Mouse (Mus musculus) right cerebral cortex, postnatal 25 days (tissue): ENCODE data around the gene Gm867.

Experiments
- DNase-seq: peaks from one replicate; pipeline ENCODE4 v3.0.0; 2022

Gm867 gene

DNA sequence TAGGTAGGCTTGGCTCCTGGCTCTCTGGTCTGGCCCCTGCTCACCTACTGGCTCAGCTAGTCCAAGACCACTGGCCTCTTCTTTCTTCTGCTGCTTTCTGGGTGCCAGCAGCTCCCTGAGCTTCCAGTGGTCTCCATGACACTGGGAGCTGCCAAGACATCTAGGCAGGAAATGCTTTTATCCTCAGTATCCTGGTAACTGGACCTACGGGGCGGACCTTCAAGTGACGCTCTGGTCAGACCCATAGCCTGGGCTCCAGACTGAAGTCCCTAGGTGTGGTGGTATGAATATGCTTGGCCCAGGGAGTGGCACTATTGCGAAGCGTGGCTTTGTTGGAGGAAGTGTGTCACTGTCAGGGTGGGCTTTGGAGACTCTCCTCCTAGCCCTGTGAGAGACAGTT lies at the start of gene Gm867:
Gene Gm867 (minus strand): TSS at position 153 of the 400 bp plus-strand sequence.
- DNase-seq = no peak

GRCm38 (mm10) chr10:75979432-75979831 lies 39.0 kb upstream of the Gm867 start:
- DNase-seq = peak; percentile 11

DNA sequence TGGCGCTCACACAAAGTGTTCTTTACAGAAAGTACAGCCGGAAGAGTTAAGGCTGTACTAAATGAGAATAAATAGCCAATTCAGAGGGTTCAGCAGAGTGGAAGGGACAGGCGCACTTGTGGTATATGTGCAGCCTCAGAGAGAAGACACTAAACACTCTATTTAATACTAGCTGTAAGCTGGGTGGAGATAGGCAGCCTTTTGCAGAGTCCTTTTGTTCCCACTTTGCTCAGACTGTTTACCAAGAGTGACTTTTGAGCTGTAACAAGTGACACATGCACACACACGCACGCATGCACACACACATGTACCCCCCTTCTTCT lies 38.3 kb upstream of the Gm867 start:
- DNase-seq = no peak

GRCm38 (mm10) chr10:75978119-75978834 lies 37.8 kb upstream of the Gm867 start:
- no peak for DNase-seq

DNA sequence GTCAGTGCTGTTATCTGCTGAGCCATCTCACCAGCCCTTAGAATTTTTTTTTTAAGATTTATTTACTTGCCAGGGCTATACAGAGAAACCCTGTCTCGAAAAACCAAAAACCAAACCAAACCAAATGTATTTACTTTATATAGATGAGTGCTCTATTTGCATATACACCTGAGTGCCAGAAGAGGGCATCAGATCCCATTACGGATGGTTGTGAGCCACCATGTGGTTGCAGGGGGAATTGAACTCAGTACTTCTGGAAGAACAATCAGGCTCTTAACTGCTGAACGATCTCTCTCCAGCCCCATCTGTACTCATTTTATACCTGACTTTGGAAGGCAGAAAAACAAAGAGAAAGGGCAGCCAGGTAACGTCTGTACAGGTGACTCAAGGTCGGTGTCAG lies 34.7 kb upstream of the Gm867 start:
- DNase-seq = no peak

GRCm38 (mm10) chr10:75973846-75974245 lies 33.4 kb upstream of the Gm867 start:
- DNase-seq = no peak

- DNase-seq = no peak
Observed at GRCm38 (mm10) chr10:75954381-75954811, 13.9 kb upstream of the Gm867 start, which contains the start of gene Gm5134. Gene Gm5134 (plus strand): TSS chr10:75954514.

- DNase-seq = no peak
Observed at GRCm38 (mm10) chr10:75951424-75952050, 11.1 kb upstream of the Gm867 start.

DNA sequence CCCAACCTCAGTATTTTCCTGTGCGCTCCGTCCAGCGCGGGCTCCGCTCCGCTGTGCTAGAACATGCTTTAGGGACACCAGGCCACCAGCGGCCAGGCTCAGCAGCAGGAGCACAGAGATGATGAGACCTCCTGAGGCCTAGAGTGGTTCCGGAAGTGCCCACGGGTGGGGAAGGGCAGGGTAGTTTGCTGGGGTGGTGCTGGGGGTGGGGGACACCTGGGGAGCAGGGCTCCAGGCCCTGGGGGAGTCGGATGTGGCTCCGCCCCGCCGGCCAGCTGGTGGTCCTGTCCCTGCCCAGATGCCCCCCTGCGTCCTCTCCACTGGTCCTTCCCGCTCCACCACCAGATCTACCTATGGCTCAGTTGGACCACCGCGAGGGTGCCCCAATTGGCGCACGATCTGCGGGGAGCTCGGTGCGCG lies 10.3 kb upstream of the Gm867 start:
- no peak for DNase-seq

- DNase-seq = no peak
Observed at GRCm38 (mm10) chr10:75949053-75950045, 8.9 kb upstream of the Gm867 start.

DNA sequence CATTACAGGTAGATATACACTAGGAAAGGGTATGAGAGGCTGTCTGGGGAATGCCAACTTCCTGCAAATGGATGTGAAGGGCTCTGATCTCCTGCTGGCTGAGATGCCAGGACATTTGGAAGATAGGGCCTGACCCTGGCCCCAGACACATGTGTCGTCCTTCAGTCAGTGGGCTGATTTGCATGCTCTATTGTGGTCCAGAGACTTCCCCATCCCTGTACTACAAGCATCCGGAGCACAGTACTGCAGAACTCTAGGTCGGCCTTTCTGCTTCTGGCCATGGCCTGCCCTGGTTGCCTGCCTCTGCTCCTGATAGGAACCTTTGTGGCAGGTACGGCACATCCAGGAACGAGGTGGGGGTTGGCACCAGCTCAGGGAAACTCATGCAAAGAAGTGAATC lies 7.6 kb upstream of the Gm867 start:
- no peak for DNase-seq

DNA sequence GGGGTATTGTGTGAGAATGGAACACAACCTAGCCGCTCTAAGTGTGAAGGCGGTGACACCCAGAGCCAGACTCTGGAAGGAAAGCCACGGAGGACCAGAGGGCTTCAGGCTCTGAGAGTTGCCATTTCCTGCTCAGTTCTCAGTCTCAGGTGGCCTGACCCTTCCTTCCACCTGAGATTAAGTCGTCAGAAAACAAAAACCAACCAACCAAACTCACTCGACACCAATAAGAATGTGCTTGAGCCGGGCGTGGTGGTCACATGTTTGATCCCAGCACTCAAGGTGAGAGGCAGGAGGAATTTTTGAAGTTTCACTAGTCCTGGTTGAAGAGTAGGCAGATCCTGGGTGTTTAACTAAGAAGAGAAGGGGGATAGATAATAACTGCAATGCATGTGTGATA lies 5.4 kb upstream of the Gm867 start:
- no peak for DNase-seq

DNA sequence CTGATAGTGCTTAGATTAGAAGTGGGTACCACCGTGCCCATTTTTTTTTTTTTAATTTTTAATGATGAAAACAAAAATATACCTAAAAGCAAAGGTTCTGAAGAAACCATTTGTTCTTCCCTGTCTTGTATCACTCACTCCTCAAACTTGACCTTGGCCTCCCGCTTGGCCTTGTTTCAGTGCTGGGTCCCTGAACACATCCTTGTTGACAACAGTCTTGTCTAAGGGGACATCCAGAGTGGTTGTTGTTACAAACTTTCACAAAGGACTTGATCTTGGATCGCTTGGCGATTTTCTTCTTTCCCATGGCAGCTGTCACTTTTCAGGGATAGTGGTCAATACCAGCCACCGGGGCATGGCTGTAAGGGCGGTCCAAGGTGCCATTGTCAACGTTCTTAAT lies 4.7 kb upstream of the Gm867 start:
- no peak for DNase-seq

DNA sequence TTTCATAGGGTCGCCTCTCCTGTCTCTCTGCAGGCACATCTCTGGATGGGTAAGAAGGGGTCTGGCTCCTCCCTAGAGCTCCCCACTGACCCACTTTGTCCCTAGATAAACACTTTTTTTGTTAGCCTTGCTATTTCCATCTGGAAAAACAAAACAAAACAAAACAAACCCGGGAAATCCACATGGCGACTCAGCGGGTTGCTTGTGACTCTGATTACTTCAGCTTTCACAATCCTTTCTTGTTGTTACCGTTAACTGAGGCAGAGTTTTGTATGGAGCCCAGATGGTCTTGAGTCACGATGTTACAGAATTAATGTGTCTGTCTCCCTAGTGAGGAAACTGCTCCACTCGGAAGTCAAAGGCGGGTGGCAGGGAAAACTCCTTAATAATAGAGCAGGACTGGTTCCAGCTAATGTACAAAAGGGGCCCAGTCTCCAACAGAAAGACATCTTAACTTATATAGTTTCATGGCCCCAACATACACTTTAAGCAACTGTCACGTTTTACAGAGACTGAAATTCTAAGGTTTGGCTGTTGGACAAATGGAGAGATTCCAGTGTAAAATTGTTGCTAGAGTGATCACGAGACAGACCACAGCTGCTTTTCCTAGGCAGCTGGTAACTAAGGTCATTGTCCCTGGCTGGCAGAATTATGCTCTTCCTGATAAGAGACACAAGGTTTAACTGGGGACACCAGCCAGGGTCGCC lies 3.7 kb upstream of the Gm867 start:
- no peak for DNase-seq

- DNase-seq = no peak
Observed at GRCm38 (mm10) chr10:75942736-75943477, 2.4 kb upstream of the Gm867 start, which contains the start of gene Vpreb3. Gene Vpreb3 (plus strand): TSS chr10:75943057.

DNA sequence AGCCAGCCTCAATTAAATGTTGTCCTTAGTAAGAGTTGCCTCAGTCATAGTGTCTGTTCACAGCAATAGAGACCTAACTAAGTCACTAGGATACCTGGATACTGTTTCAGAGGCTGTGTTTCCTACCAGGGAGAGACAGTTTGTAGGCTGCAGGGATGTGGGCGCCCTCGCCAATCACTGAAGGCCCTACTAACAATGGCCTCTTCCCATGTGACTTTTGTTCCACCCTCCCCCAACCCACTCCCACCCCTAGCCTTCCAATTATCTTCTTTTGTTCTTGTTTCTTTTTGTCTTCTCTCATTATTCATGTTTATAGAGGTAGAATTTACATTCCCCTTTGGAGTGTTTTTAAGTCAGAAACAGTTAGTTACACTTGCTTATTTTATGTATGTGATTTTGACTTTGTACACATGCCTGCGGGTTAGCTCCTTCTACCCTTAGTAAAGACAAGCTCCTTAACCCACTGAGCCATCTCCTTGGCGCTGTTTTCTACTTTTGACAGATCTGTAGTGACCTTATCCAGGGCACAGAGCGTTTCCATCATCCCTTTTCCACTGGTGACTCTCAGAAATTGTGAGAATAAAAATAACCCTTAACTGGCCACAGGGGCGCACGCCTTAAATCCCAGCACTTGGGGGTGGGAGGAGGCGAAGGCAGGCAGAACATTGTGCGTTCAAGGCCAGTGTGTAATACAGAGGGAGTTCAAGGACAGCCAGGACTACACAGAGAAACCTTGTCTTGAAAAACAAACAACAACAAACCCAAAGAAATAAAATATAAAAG lies 761 bp upstream of the Gm867 start:
- DNase-seq = no peak

GRCm38 (mm10) chr10:75939481-75940234 lies 814 bp downstream of the Gm867 start:
- DNase-seq = no peak

DNA sequence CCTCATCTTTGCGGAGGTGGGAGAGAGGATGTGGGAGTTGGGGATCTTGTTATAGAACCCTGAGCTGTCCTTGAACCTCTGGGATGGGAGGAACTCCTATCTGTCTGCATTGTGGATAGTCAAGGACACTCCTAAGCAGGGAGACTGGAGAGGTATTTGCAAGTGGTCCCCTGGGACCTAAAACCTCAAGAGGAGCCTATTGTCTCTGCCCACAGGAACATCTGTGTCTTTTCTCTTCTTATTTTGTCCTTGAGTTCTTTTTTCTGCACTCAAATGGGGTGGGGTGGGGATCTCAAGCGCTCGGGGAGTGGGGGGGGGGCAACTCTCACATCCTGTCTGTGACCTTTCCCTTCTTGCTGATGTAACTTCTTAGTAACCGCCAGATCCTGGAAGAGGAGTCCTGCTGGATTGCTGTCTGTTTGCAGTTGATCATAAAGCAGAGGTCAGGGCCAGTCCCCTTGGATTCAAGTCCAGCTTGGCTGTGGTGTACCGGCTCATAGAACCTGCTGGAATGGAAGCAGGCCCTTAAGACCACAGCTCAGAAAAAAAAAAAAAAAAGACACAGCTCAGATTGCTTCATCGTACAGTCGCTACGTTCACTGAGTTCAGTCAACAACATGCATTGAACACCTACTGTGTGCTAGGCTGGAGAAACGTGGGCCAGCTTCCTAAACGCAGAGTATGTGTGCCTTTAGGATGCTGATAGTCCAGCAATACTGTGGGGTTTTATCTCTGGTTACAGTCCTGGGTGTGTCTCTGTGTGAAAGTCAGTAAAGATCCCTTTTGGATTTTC lies 2.4 kb downstream of the Gm867 start:
- DNase-seq = no peak

GRCm38 (mm10) chr10:75936909-75937667 lies 3.4 kb downstream of the Gm867 start:
- DNase-seq = no peak
